Mouse (Mus musculus) G1E (cell line): Measurements from ENCODE around the gene Axin2. TPM values are rescaled to one million over a fixed set of nuclear protein-coding genes. Genes with fewer than 3 reads are reported as not detected.

Source experiments
- ATAC-seq: 2 replicates; pipeline ENCODE4 v1.8.0; 2016; ENCODE audit warnings: mild to moderate bottlenecking; ENCODE audit not compliant: insufficient number of reproducible peaks, poor library complexity, low FRiP score, severe bottlenecking; ENCODE audit errors: extremely low read depth
- DNase-seq: peaks from one replicate; pipeline ENCODE4 v3.0.0; 2012; ENCODE audit warnings: low spot score
- H3K27me3 ChIP-seq: 2 replicates; pipeline ENCODE4 v1.6.1; 2012; ENCODE audit warnings: mild to moderate bottlenecking, low read length, inconsistent platforms; ENCODE audit not compliant: insufficient read depth
- H3K36me3 ChIP-seq: replicated peaks from 2 replicates; pipeline ENCODE3; 2012; ENCODE audit warnings: mild to moderate bottlenecking, inconsistent platforms
- H3K4me1 ChIP-seq: 2 replicates; pipeline ENCODE4 v1.6.1; 2012; ENCODE audit warnings: low read depth, low read length, inconsistent platforms, mixed read lengths; ENCODE audit not compliant: insufficient read depth
- H3K4me3 ChIP-seq: 2 replicates; pipeline ENCODE4 v1.5.1; 2012; ENCODE audit warnings: low read depth, mild to moderate bottlenecking, inconsistent platforms, low read length, moderate library complexity, mixed read lengths
- H3K9me3 ChIP-seq: replicated peaks from 2 replicates; pipeline ENCODE4 v1.6.1; 2012; ENCODE audit warnings: inconsistent platforms
- CTCF ChIP-seq: IDR thresholded peaks from 2 replicates; pipeline ENCODE4 v1.5.1; 2012; ENCODE audit warnings: low read depth, low read length, inconsistent platforms, mixed read lengths
- GATA1 ChIP-seq: IDR thresholded peaks from 2 replicates; pipeline ENCODE4 v1.6.1; 2012; ENCODE audit warnings: borderline replicate concordance, low read length, inconsistent platforms, mixed read lengths
- GATA2 ChIP-seq: IDR thresholded peaks from 2 replicates; pipeline ENCODE4 v1.6.1; 2012; ENCODE audit warnings: low read depth, low read length, inconsistent platforms, borderline replicate concordance
- POLR2AphosphoS5 ChIP-seq: IDR thresholded peaks from 2 replicates; pipeline ENCODE4 v1.6.1; 2012; ENCODE audit warnings: low read depth, low read length, inconsistent platforms; ENCODE audit not compliant: insufficient replicate concordance
- TAL1 ChIP-seq: conservative IDR thresholded peaks from 2 replicates; pipeline ENCODE4 v1.6.1; 2012; ENCODE audit warnings: low read depth, low read length, inconsistent platforms, mixed read lengths
- polyA plus RNA-seq: library from polyadenylated mRNA; stranded (reverse); fragments of >175 nt; gene quantifications from 2 replicates; pipeline ENCODE4 v1.2.3, GENCODE M21; 2012
- total RNA-seq, 2 experiments: library from RNA; stranded (forward) in 1 of 2; stranded (reverse) in 1 of 2; fragments of 200-1000 nt in 1 of 2; fragments of >200 nt in 1 of 2; fragmentation: Nextera tagmentation in 1 of 2; gene quantifications; 2 replicates each; pipeline ENCODE4 v1.2.3; 2014 to 2017

Gene Axin2
- total and polyA plus RNA-seq, 3 experiments, result not detected

GRCm38 (mm10) chr11:108901670-108902069 lies 18.5 kb upstream of the Axin2 start:
- H3K4me3 ChIP-seq, result no peak overlapping the region
- peaks cover 87% of the 10 kb centered on the region for H3K9me3 ChIP-seq
- no peak for ATAC-seq
- TF ChIP-seq GATA1, result no peak
- TF ChIP-seq CTCF, result no peak
- TF ChIP-seq TAL1, result no peak
- TF ChIP-seq POLR2AphosphoS5, result no peak
- TF ChIP-seq GATA2, result no peak
- H3K27me3 ChIP-seq, result no peaks in the 10 kb centered on the region
- H3K36me3 ChIP-seq, result no peaks in the 10 kb centered on the region
- no peaks in the 10 kb centered on the region for H3K4me1 ChIP-seq
- no peak for DNase-seq

GRCm38 (mm10) chr11:108902303-108902702 lies 17.8 kb upstream of the Axin2 start:
- Histone ChIP-seq H3K4me3 (no peak overlapping the region), H3K27me3 (no peaks in the 10 kb centered on the region), H3K9me3 (peaks cover 87% of the 10 kb centered on the region), H3K4me1 (no peaks in the 10 kb centered on the region), H3K36me3 (no peaks in the 10 kb centered on the region)
- TF ChIP-seq TAL1, result no peak
- TF ChIP-seq CTCF, result no peak
- TF ChIP-seq POLR2AphosphoS5, result no peak
- TF ChIP-seq GATA2, result no peak
- no peak for TF ChIP-seq GATA1
- no peak for ATAC-seq
- DNase-seq, result no peak

GRCm38 (mm10) chr11:108906590-108907254 lies 13.4 kb upstream of the Axin2 start:
- no peaks in the 10 kb centered on the region for H3K27me3 ChIP-seq
- no peaks in the 10 kb centered on the region for H3K36me3 ChIP-seq
- H3K9me3 ChIP-seq, result peaks cover 86% of the 10 kb centered on the region
- DNase-seq (no peak), ATAC-seq (no peak)
- TF ChIP-seq POLR2AphosphoS5, result no peak
- TF ChIP-seq TAL1, result no peak
- no peak for TF ChIP-seq GATA1
- no peak for TF ChIP-seq GATA2
- no peak for TF ChIP-seq CTCF
- H3K4me3 ChIP-seq, result no peak overlapping the region
- no peaks in the 10 kb centered on the region for H3K4me1 ChIP-seq

GRCm38 (mm10) chr11:108909396-108910195 lies 10.6 kb upstream of the Axin2 start:
- Histone ChIP-seq H3K27me3 (no peaks in the 10 kb centered on the region), H3K36me3 (no peaks in the 10 kb centered on the region), H3K9me3 (peaks cover 86% of the 10 kb centered on the region), H3K4me1 (no peaks in the 10 kb centered on the region), H3K4me3 (no peak overlapping the region; the same call in 1 of the 2 replicates)
- no peak for ATAC-seq
- DNase-seq, result no peak
- TF ChIP-seq GATA1 (no peak), TAL1 (no peak), GATA2 (no peak), CTCF (no peak), POLR2AphosphoS5 (no peak)

- ATAC-seq (no peak), DNase-seq (no peak)
- no peaks in the 10 kb centered on the region for H3K4me1 ChIP-seq
- H3K4me3 ChIP-seq, result no peak overlapping the region
- H3K27me3 ChIP-seq, result no peaks in the 10 kb centered on the region
- H3K9me3 ChIP-seq, result peaks cover 90% of the 10 kb centered on the region
- no peak for TF ChIP-seq GATA2
- no peak for TF ChIP-seq POLR2AphosphoS5
- TF ChIP-seq GATA1, result no peak
- TF ChIP-seq CTCF, result no peak
- TF ChIP-seq TAL1, result no peak
- H3K36me3 ChIP-seq, result no peaks in the 10 kb centered on the region
Measured at GRCm38 (mm10) chr11:108910328-108910886, 9.7 kb upstream of the Axin2 start.

- ATAC-seq, result no peak
Measured at GRCm38 (mm10) chr11:108910903-108911302, 9.2 kb upstream of the Axin2 start.

More at GRCm38 (mm10) chr11:108910903-108911302, 9.2 kb upstream of the Axin2 start:
- H3K4me3 ChIP-seq, result no peak overlapping the region
- H3K4me1 ChIP-seq, result no peaks in the 10 kb centered on the region
- DNase-seq, result no peak
- no peaks in the 10 kb centered on the region for H3K36me3 ChIP-seq
- TF ChIP-seq GATA2 (no peak), TAL1 (no peak), GATA1 (no peak), CTCF (no peak), POLR2AphosphoS5 (no peak)
- no peaks in the 10 kb centered on the region for H3K27me3 ChIP-seq
- peaks cover 88% of the 10 kb centered on the region for H3K9me3 ChIP-seq
